Mouse (Mus musculus): ENCODE data around the gene Abcg1. TPM values are rescaled to one million over a fixed set of nuclear protein-coding genes. Genes with fewer than 3 reads are reported as not detected.

The Abcg1 gene
- total RNA-seq, 2 experiments from 2014 or later: 1.6 to 1.7 TPM

DNA sequence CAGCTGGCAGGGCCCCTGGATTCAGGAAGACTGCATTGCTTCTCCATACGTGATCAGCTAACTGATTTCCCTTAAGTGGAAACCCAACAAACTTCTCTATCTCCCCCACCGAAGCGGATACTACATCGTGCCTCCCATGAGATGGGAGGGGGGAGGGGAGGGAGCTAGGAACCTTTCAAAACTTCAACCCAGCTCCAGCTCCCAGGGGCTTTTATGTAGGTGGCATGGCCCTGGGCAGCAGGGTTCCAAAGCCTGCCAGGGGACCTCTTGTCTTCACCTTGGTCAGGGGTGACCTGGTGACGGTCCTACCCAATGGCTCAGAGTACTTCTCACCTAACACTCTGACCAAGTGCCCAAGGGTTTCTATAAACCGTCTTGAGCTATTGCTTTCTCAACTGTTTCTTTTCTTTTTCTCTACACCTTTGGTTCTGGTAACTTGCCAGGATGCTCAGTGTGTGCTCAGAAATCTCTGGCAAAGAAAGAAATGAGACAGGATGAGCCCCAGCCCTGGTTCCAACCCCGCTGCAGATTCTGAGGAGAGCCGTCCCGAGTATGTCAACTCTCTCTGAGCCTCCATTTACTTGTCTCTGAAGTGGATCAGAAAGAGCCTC is 71.3 kb downstream of the Abcg1 start:
- no peak for DNase-seq (ENCODE audit: low spot score)

GRCm38 (mm10) chr17:31129452-31129851 is 72.0 kb downstream of the Abcg1 start, which contains the start of gene Tff3:
Gene Tff3, minus strand, starts transcription at chr17:31129646.
- DNase-seq (ENCODE audit: low spot score): no peak

- no peak for DNase-seq (ENCODE audit: low spot score)
These were observed 73.9 kb downstream of the Abcg1 start for GRCm38 (mm10) chr17:31131269-31131821.

- DNase-seq (ENCODE audit: low spot score): no peak
These were observed 76.3 kb downstream of the Abcg1 start for GRCm38 (mm10) chr17:31133776-31134175.

GRCm38 (mm10) chr17:31134913-31135312 is 77.4 kb downstream of the Abcg1 start:
- no peak for DNase-seq (ENCODE audit: low spot score)

- no peak for DNase-seq (ENCODE audit: low spot score)
These were observed 78.8 kb downstream of the Abcg1 start for GRCm38 (mm10) chr17:31136291-31136690.

DNA sequence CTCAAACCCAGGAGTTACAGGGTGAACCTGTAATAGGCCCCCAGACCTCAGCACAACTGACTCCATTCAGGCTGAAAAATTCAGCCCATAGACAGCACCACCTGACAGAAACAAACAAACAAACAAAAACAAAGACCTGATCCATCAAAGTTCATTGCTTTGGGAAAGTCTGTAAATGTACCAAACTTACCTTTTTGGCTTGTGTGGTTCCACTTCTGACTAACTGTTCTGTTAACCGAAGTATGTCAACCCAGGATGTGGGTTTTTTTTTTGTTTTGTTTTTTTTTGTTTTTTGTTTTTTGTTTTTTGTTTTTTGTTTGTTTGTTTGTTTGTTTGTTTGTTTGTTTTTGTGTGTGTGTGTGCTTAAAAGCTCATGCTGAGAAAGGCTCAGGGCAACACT is 79.3 kb downstream of the Abcg1 start:
- no peak for DNase-seq (ENCODE audit: low spot score)

DNA sequence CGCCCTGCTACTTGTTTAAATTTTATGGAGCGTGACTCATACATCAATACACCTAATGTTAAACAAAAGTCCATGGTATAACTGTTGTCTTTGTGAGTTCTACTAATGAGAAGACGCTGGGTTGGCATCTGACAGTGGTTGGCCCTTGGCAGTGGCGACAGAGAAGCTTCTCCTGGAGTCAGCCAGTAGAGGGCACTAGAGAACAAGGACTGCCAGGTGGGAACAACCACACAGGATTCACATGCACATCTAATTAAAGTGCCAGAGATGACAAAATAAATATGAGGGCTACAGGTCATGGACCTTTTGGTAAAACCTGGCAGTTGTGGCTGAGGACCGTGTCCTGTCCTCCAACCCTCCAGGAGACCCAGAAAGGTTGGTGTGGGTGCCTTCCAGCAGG is 80.9 kb downstream of the Abcg1 start:
- peak; percentile 59 for DNase-seq (ENCODE audit: low spot score)

DNA sequence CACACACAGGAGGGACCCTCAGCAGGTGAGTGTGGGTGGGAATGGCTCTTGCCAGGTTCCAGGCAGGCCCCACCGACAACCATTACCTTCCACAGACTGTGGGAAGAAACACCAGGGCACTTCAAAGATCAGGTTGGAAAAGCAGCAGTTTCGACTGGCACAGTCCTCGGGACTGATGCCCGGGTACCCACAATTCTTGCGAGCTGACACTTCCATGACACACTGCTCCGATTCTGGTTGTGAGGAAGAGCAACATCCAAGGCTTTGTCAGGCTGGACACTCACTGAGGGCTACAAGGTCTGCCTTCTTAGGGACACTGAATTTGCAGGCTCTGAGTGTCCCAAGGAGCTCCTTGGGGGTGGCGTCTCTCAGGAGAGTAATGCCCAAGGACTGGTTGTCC is 84.6 kb downstream of the Abcg1 start:
- no peak for DNase-seq (ENCODE audit: low spot score)

DNA sequence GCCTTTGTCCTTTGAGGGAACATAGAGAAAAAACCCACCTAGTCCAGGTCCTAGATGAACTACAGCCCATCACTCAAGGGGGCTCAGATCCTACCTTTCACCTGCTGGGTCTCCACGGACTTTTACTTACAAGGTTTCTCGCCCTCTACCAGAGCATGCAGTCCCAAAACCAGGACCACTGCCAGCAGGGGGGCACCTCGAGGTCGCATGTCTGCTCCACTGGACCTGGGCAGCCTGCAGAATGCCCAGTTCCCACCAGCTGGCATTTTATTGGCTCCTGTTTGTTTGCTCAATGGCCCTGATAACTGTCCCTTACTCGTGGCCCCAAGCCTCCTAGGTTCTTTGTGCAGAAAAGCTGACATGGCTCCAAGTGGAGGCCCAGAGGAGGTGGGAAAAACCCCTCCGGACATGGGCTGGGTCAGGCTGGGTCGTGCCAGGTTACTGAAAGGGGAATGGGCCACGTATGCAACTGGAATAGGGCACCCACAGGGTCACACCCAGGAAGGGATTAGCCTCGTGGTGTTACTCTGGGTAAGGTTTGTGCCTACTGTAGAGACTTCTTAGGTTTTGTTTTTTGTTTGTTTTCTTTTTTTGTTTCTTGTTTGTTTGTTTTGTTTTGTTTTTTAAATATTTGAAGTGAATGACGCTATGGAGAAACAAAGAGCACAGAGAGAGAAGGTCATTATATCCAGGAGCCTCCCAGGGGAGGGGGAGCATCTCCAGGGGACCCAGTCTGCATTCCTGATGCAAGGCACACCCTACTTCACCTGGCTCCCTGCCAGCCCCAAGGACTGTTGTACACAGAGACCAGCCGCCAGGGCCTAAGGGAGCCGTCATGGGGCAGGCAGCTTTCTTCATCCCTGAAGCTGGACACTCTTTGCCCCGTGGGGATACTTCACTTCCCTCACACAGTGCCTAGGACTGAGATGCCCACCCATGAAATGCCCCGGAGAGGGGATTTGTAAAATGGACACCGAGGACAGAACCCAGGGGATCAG is 86.9 kb downstream of the Abcg1 start, which contains the start of gene Tff2:
Tff2 (minus strand) TSS at position 243 of the 998 bp plus-strand sequence.
- no peak for DNase-seq (ENCODE audit: low spot score)

GRCm38 (mm10) chr17:31145998-31146397 is 88.5 kb downstream of the Abcg1 start:
- no peak for DNase-seq (ENCODE audit: low spot score)

DNA sequence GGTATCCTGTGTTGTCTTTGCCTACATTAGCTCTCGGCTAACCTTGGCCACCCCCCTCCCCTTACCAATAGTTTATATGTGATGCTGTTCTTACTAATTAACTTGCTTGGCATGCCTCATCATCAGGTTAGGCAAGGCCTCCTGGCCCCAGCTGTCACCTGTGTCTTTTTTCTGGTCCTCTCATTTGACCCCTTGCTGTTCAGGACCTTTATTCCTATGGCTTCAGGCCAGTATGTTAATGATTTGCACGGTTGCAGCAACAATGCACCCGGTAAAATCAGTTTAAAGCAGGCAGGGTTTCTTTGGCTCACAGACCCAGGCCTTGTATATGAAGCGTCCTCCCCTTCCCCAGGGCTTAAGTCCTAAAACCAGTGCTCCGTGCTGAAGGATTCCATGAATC is 95.0 kb downstream of the Abcg1 start:
- DNase-seq (ENCODE audit: low spot score): no peak

DNA sequence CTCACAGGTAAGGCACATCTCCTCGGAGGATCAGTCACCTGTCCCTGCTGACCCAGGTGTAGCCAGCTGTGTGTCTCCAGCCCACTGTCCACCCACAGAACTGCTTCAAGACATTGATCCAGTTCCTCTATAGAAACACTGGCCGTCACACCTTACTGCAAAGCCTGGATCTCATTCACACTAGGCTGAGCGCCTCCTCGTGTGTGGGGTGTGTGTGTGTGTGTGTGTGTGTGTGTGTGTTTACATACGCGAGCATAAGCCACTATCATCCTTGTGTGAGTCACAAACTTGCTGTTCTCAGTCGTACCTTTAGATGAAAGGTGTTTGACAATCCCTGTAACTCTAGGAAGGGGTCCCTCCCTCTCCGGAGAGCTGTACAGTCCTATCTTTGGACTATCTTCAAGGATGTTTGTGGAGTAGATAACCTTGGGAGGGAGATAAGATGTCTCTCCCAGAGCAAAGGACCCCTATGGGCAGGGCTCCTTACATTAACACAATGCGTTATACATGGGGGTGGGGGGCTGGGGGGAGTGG is 95.6 kb downstream of the Abcg1 start:
- no peak for DNase-seq (ENCODE audit: low spot score)

- DNase-seq (ENCODE audit: low spot score): no peak
These were observed 96.3 kb downstream of the Abcg1 start for GRCm38 (mm10) chr17:31153785-31154184.

DNA sequence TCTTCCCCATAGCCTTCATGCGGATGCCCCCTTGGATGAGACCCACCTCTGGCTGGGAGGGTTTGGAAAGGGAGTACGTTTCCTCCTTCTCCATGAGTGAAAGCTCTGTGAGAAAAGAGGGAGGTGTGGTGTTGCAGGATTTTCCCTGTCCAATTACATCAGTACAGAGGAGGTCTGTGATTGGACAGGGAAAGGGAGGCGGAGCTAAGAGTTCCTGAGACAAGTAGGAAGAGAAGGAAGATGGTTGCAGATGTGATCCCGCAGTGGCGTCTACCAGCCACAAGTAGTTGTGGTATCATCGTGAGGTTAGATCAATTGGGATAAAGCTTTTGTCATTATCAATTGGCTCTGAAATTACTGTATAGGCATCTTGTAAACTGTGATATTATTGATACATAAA is 100.4 kb downstream of the Abcg1 start:
- DNase-seq (ENCODE audit: low spot score): no peak

DNA sequence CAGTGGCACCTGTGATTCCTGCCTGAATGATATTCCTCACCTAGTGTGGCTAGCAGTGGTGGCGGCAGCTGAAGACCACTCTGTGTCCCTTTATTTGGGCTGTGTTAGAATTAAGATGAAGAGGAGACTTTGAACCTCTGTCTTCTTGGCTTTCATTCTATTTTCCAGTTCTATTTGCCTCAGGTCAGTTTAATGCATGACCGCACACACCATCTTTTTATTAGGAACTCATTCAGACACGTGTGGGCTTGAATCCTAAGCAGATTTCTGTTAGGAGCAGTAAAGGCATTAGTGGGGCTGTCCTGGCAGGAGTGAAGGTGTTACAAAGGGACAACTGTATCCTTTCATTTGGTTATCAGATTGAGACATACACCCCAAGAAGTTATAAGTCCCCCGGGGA is 102.8 kb downstream of the Abcg1 start:
- no peak for DNase-seq (ENCODE audit: low spot score)

- DNase-seq (ENCODE audit: low spot score): no peak
These were observed 105.1 kb downstream of the Abcg1 start for GRCm38 (mm10) chr17:31162607-31163006.

GRCm38 (mm10) chr17:31163821-31164220 is 106.3 kb downstream of the Abcg1 start:
- no peak for DNase-seq (ENCODE audit: low spot score)

GRCm38 (mm10) chr17:31165127-31165526 is 107.7 kb downstream of the Abcg1 start, which contains the start of gene Tff1:
Gene Tff1, minus strand, starts transcription at chr17:31165277.
- no peak for DNase-seq (ENCODE audit: low spot score)
